Mouse (Mus musculus) ES-Bruce4 (cell line): ENCODE results near the gene Tnfrsf26. TPM values are rescaled to one million over a fixed set of nuclear protein-coding genes. Genes with fewer than 3 reads are reported as not detected.
"Not testable (repeated sequence)": the region's sequence is repeated elsewhere in the genome, so short reads cannot be mapped to it uniquely, and the experiment has no call there.

Source experiments
- H3K27ac ChIP-seq: 2 replicates; pipeline ENCODE4 v1.5.1; 2012; ENCODE audit warnings: low read length, inconsistent platforms; ENCODE audit not compliant: insufficient read depth
- H3K27me3 ChIP-seq: 2 replicates; pipeline ENCODE4 v1.6.1; 2012; ENCODE audit warnings: mild to moderate bottlenecking, low read length, inconsistent platforms; ENCODE audit not compliant: control insufficient read depth, poor library complexity, insufficient read depth, severe bottlenecking
- H3K36me3 ChIP-seq: 2 replicates; pipeline ENCODE4 v1.6.1; 2012; ENCODE audit warnings: inconsistent platforms, mild to moderate bottlenecking, low read length, moderate library complexity; ENCODE audit not compliant: control insufficient read depth, poor library complexity, insufficient read depth, severe bottlenecking
- H3K4me1 ChIP-seq: one replicate; pipeline ENCODE4 v1.8.1; 2011; ENCODE audit warnings: low read length; ENCODE audit not compliant: control insufficient read depth, insufficient read depth
- H3K4me3 ChIP-seq: 2 replicates; pipeline ENCODE4 v1.5.1; 2011; ENCODE audit warnings: low read depth, mild to moderate bottlenecking, low read length
- H3K9ac ChIP-seq: 2 replicates; pipeline ENCODE4 v1.6.1; 2012; ENCODE audit warnings: low read depth, mild to moderate bottlenecking, inconsistent platforms; ENCODE audit not compliant: poor library complexity, severe bottlenecking
- H3K9me3 ChIP-seq: replicated peaks from 2 replicates; pipeline ENCODE4 v1.6.1; 2012; ENCODE audit warnings: mild to moderate bottlenecking, low read length, inconsistent platforms; ENCODE audit not compliant: control insufficient read depth, poor library complexity, insufficient read depth, severe bottlenecking
- CTCF ChIP-seq: IDR thresholded peaks from one replicate; pipeline ENCODE4 v1.8.1; 2011; ENCODE audit warnings: low read depth, low read length
- EP300 ChIP-seq: IDR thresholded peaks from 2 replicates; pipeline ENCODE4 v1.6.1; 2011; ENCODE audit warnings: low read depth, low read length; ENCODE audit not compliant: insufficient read depth
- POLR2A ChIP-seq: IDR thresholded peaks from one replicate; pipeline ENCODE4 v1.8.1; 2011; ENCODE audit warnings: low read length; ENCODE audit not compliant: insufficient read depth
- polyA plus RNA-seq: library from polyadenylated mRNA; stranded (reverse); fragments of >200 nt; gene quantifications from 2 replicates; pipeline ENCODE4 v1.2.4, GENCODE M21; 2011; ENCODE audit warnings: low read depth; ENCODE audit not compliant: missing spikeins, insufficient read depth, insufficient read length

Tnfrsf26 gene
- polyA plus RNA-seq, 1 experiment, result not detected

DNA sequence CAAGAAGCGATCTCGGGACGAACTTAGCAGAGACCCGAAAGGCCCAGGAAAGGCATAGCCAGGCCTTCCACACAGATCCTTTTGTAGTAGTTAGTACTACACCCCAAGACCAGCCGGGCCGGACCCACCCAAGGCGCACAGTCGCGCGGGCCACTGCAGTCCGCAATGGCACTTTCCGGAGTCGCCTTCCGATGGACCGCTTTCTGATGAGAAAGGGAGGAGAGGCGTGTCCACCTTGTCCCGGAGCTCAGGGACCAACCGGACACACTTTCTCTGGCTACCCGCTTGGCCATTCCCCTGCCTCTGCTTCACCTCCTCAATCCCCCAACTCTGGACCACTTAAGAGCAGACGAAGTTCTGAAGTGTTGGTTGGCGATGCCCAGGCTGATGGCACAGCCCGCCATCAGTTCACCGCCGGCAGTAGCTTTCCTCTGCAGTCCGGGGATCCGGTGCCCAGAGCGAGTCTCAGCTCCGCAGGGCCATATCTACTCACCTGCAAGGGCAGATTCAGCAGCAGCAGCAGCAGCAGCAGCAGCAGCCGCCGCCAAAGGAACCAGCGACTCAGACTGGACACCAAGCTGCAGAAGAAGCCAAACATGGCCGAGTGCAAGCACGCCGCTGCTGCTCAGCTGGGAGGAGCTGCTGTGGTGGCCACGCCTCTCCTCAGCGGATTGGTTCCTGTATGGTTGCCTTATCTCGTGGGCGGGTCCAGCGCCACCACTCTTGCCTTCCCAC is 20.7 kb upstream of the Tnfrsf26 start, which contains the start of gene Tnfrsf22:
Tnfrsf22 (minus strand) TSS at position 628 of the 735 bp plus-strand sequence.
- no peak within 1 kb of the TSS for H3K27ac ChIP-seq
- no peaks in the 10 kb centered on the region for H3K4me1 ChIP-seq
- H3K9ac ChIP-seq, result peak within 1 kb of the TSS; percentile 48
- TF ChIP-seq EP300 (no peak), POLR2A (peak; percentile 72)
- peak within 1 kb of the TSS; percentile 82 for H3K4me3 ChIP-seq
- H3K27me3 ChIP-seq, result no peaks in the 10 kb centered on the region
- H3K9me3 ChIP-seq, result no peaks in the 10 kb centered on the region
- no peaks in the 10 kb centered on the region for H3K36me3 ChIP-seq

- H3K36me3 ChIP-seq, H3K9me3 ChIP-seq, H3K27me3 ChIP-seq: not testable (repeated sequence)
These were observed 15.4 kb upstream of the Tnfrsf26 start for GRCm38 (mm10) chr7:143643949-143644348.

GRCm38 (mm10) chr7:143636674-143637073 is 8.2 kb upstream of the Tnfrsf26 start:
- H3K9ac ChIP-seq, result no peak overlapping the region
- peak overlapping the region; percentile 44 for H3K27ac ChIP-seq
- no peak overlapping the region for H3K4me3 ChIP-seq
- no peaks in the 10 kb centered on the region for H3K27me3 ChIP-seq
- H3K36me3 ChIP-seq, result peaks cover 3% of the 10 kb centered on the region; the same call in 1 of the 2 replicates
- no peaks in the 10 kb centered on the region for H3K4me1 ChIP-seq
- H3K9me3 ChIP-seq, result peaks cover 16% of the 10 kb centered on the region
- TF ChIP-seq POLR2A (no peak), CTCF (no peak), EP300 (no peak)

More at GRCm38 (mm10) chr7:143643949-143644348, 15.4 kb upstream of the Tnfrsf26 start:
- H3K27ac ChIP-seq, H3K4me1 ChIP-seq, H3K9ac ChIP-seq, H3K4me3 ChIP-seq: not testable (repeated sequence)

- no peaks in the 10 kb centered on the region for H3K36me3 ChIP-seq
- no peaks in the 10 kb centered on the region for H3K27me3 ChIP-seq
- no peak overlapping the region for H3K27ac ChIP-seq
- H3K4me3 ChIP-seq, result no peak overlapping the region
- TF ChIP-seq POLR2A, result no peak
- TF ChIP-seq EP300, result no peak
- TF ChIP-seq CTCF, result no peak
- no peak overlapping the region for H3K9ac ChIP-seq
- H3K9me3 ChIP-seq, result peaks cover 8% of the 10 kb centered on the region; the same call in 1 of the 2 replicates
- H3K4me1 ChIP-seq, result no peaks in the 10 kb centered on the region
These were observed 3.0 kb upstream of the Tnfrsf26 start for GRCm38 (mm10) chr7:143631503-143631902.

DNA sequence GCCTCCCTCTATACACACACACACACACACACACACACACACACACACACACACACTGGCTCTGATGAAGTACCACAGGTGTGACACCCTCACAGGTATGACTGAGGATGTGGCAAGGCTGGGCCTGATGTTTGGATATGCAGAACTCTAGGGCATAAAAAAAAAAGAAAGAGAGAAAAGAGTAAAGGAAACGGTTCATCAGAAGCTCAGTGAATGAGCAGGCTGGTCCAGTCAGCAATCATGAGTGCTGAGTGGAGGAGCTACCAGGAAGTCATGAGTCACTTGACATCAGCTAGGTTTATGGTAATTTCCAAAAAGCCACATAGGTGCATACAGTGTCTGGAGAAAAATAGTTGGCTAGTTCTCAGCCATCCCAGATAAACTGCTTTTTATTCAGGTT is 979 bp upstream of the Tnfrsf26 start:
- no peaks in the 10 kb centered on the region for H3K4me1 ChIP-seq
- no peak overlapping the region for H3K27ac ChIP-seq
- H3K9ac ChIP-seq, result no peak overlapping the region
- H3K4me3 ChIP-seq, result no peak overlapping the region
- TF ChIP-seq CTCF, result no peak
- TF ChIP-seq POLR2A, result no peak
- TF ChIP-seq EP300, result no peak
- no peaks in the 10 kb centered on the region for H3K27me3 ChIP-seq
- H3K9me3 ChIP-seq, result no peaks in the 10 kb centered on the region
- no peaks in the 10 kb centered on the region for H3K36me3 ChIP-seq

DNA sequence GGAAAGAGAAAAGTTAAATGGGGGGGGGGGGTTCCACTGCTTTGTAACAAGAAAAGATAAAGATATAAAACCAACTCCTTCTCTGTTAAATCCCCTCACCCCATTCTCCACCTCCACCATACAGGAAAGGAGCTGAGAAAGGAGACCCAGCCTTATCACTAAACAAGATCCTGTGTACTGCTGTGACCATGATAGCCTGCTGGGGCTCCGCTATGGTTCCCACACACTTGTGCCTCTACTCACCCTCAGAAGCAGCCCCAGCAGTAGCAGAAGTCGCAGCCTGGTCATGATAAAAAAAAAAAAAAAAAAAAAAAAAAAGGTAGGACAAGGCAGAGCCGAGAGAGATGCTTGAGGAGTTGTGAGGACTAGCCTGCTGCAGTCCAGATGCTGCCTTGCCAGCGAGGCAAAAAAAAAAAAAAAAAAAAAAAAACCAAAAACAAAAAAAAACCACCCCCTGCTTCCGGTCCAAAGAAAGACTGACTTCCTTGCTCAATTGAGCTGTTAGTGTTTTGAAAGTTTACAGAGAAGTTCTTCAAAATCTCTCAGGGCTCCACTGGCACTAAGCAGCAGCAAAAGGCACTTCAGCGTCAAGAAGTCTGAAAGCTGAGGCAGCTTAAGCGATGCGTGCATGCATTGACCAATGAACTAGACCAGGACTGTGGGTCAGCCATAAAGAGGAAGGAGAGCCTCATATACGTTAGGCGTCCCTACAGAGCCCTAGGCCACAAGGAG is 801 bp downstream of the Tnfrsf26 start:
- H3K4me3 ChIP-seq, result no peak overlapping the region
- H3K36me3 ChIP-seq, result no peaks in the 10 kb centered on the region
- no peak overlapping the region for H3K9ac ChIP-seq
- no peaks in the 10 kb centered on the region for H3K9me3 ChIP-seq
- H3K27me3 ChIP-seq, result no peaks in the 10 kb centered on the region
- no peaks in the 10 kb centered on the region for H3K4me1 ChIP-seq
- TF ChIP-seq CTCF (no peak), EP300 (no peak), POLR2A (no peak)
- H3K27ac ChIP-seq, result no peak overlapping the region
